Mouse (Mus musculus) megakaryocyte progenitor cell, adult 5-6 weeks (primary cell): ENCODE results near the gene Cdkn2aip. TPM values are rescaled to one million over a fixed set of nuclear protein-coding genes. Genes with fewer than 3 reads are reported as not detected.

Experiments
- ATAC-seq: replicated peaks from 2 replicates; pipeline ENCODE4 v1.8.0; 2016; ENCODE audit warnings: mild to moderate bottlenecking, moderate TSS enrichment, inconsistent platforms; ENCODE audit not compliant: poor library complexity
- total RNA-seq, 2 experiments: library from RNA; stranded (forward) in 1 of 2; stranded (reverse) in 1 of 2; fragments of 157-497, 149-512 nt in 1 of 2; fragments of 200-1000 nt in 1 of 2; gene quantifications; 2 replicates each; pipeline versions ENCODE4 v1.2.3 to v1.2.4; 2015 to 2017

Cdkn2aip gene
- total RNA-seq, 2 experiments from 2014 or later = 15.6 to 21.2 TPM

DNA sequence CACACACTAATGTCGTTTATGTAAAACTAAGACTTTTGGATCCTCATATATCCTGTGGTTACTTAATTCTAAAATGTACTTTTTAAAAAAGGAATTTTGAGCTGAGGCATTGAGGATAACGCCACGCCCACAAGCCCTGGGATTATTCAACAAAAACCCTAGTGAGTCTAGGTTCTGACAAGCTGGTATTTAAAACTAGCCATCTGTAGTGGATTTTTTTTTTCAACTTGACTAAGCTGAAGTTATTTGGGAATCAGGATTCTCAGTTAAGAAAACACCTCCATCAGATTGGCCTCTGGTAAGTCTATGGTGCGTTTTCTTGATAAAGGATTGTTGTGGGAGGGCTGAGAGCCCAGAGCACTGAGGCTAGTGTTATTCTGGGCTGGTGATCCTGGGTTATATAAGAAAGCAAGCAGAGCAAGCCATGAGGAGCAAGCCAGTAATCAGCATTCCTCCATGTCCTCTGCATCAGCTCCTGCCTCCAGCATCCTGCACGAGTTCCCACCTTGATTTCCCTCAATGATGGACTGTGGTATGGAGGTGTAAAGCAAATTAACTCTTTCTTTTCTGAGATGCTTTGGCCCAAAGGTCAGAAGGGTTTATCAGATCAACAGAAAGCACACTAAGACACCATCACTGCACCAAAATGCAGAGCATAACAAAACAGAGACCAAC lies 18.2 kb downstream of the Cdkn2aip start:
- ATAC-seq = no peak

DNA sequence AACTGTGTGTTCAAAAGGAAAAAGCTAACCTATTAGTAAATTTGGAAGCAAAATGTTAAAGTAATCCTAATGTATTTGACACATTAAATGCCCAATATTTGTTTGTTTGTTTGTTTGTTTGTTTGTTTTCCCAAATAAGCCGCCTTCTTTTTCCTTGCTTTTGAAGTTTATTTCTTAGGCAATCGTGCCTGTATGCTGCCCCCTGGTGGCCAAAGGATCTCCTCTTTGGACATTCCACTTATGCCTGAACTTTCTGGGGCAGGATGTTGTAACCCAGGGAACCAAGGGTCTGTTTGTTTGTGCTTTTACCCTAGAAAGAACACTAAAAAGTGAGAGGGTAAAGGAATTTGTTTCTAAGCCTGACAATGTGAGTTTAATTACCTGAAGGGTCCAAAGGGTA lies 20.6 kb downstream of the Cdkn2aip start:
- peak; percentile 56 for ATAC-seq

DNA sequence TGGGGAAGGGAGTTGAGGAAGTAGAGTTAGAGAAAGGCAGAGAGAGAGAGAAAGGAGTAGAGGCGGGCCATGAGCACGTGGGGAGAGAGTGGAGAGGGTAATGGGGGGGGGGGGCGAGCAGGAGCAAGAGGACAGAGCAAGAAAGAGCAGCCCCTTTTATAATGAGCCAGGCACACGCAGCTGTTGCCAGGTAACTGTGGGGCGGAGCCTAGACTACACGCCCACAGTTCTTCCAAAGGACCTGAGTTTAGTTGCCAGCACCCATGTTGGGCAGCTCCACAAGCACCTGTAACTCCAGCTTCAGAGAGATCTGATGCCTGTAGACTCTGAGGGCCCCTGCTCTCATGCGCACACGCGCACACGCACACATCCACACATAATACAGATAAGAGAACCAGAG lies 21.9 kb downstream of the Cdkn2aip start:
- no peak for ATAC-seq

DNA sequence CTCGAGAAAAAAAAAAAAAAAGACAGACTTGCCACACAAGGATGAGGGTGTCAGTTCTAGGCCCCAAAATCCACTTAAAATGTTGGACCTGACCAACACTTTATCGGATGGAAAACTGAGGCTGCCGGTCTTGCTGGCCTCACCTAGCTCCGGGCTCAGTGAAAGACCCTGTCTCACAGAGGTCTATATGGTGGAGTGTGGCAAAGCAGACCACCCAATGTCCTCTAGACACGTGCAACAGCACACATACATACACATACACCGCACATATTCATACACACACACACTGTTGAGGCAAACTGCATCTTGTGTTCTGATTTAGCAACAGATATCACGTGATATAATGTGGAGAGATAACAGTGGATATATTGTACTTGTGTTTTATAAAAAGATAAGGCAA lies 22.4 kb downstream of the Cdkn2aip start:
- ATAC-seq = no peak

DNA sequence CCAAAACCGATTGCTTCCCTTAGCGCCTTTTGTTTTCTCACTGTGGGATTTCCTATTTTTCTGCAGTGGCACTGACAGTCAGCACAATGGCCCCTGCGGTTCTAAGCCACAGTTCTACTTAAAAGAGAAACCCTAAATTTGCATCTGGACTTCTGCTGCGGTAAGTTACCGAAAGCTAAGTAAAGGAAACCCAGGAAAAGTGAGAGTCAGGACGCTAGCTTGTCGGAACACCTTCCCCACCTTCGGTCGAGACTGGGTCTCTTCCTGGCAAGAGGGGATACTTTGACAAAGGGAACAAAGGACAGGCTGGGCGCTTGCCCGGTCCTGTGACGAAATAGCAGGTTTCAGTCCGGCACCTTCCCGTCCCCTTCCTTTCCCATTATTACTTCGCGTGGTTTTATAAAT lies 23.1 kb downstream of the Cdkn2aip start:
- ATAC-seq = peak; percentile 62

DNA sequence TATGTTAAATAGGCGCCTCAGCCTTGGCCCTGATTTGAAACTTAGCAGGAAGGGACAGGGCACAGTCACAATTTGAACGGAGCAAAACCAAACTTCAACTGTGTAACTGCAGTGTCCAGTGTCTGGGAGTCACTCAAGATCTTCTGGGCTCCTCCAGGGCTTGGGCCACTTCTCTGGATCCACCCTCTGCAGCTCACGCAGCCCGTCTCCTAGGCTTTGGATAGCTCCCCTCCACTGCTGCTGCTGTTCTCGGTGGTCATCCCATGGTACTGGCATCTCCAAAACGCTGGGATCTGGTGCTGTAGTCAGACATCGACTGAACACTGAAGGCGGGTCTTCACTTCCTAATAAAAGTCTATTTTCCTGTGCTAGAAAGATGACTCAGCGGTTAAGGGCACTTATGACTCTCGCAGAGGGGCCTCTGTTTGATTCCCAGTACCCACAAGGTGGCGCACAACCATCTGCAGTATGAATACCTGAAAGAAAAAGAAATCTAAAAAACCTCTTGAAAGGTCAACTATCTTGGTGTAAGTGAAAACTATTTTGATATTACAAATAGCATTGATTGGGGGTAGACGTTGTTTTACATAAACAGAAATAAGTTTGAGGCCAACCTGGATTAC lies 23.9 kb downstream of the Cdkn2aip start:
- ATAC-seq = peak; percentile 79

DNA sequence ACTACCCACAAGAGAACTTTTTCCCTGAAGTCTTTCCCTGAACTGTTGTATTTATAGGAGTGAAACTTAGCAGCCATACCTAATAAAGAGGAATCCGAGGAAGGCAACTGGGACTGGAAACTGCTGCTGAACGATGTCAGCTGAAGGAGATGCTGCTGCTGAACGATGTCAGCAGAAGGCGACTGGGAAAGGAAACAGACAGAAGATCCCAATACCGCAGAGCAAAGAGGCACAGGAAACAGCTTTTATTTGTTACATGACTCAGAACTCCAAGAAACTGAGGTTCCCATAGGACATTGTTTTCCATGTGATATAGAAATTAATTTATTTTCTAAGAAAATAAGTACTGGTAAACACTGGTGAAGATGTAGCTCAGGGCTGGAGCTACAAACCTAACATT lies 29.3 kb downstream of the Cdkn2aip start:
- ATAC-seq = peak; percentile 27; the same call in 1 of the 2 replicates

DNA sequence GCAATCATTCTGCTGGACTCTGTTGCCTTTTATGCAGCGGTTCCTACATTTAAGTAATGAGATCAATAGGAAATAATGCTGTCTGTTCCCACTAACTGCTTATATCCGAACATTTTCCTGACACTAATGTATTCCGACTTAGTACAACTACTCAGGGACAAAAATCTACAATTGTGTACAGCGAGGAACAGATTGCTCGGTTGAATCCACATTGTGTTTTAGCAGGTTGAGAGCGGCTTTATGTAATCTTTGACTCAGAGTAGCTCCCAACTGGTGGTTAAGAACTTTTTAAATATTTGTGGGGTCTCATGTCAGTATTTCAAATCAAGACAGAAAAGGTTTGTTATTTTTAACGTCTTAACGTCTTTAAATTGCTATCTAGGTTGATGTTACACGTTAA lies 29.7 kb downstream of the Cdkn2aip start:
- ATAC-seq = no peak

DNA sequence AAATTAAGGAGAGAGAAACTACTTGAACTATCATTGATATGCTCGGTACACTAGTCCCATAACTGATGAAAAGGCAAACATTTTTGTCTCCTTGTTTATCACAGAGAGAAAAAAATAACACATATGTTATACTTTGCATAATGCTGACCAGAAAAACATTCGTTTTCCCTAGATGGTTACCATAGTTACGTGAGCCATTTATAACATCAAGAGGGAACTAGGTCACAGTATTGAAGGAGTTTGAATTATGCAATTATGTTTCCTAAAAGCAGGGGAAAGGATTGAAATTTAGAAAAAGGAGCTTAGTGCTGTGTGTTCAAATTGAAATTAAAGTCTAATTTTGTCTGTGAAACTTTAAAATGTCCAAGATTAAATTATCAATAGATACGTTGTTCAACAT lies 33.4 kb downstream of the Cdkn2aip start:
- peak; percentile 36 for ATAC-seq

DNA sequence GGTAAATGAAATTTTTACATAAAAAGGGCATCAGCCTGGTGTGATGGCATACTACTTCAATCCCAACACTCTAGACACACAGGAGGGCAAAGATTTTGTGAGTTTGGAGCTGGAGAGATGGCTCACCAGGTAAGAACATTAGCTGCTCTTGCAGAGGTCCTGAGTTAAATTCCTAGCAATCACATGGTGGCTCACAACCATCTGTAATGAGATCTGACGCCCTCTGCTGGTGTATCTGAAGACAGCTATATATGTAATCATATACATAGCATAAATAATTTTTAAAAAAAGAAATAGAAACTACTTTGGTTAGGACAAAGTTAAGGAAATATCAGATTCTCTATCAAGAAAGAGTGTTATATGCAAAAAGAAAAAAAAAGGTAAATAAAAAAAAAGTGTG lies 34.1 kb downstream of the Cdkn2aip start:
- no peak for ATAC-seq

DNA sequence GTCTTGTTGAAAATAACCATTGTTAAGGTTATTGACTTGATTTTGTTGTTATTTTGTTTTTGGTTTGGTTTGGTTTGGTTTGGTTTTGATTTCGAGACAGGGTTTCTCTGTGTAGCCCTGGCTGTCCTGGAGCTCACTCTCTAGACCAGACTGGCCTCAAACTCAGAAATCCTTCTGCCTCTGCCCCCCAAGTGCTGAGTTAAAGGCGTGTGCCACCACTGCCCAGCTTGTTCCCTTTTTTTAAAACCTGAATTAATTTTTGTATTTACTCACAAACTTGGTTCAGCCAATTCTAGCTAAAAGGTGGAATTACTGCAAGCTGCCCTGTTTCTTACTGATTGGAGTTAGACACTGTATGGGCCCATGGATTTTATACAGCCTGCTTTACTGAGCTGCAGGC lies 37.1 kb downstream of the Cdkn2aip start:
- ATAC-seq = no peak

DNA sequence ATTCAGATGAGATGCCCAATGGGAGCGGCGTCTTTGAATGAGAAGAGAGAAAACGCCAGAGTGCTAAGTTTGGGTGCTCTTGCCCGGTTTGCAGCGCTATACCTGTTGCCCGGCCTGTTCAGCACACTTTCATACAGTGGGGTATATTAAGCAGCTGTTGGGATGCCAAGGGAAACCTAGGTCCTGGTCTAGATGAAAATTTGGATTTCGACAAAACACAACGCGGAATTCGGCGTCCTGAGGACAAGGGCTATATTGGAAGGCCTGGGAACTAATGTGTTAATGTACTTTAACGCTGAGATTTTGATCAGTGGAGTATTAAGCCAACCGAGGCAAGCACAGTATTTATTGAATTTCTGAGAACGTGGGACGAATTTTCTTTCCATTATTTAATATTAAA lies 37.5 kb downstream of the Cdkn2aip start:
- no peak for ATAC-seq

DNA sequence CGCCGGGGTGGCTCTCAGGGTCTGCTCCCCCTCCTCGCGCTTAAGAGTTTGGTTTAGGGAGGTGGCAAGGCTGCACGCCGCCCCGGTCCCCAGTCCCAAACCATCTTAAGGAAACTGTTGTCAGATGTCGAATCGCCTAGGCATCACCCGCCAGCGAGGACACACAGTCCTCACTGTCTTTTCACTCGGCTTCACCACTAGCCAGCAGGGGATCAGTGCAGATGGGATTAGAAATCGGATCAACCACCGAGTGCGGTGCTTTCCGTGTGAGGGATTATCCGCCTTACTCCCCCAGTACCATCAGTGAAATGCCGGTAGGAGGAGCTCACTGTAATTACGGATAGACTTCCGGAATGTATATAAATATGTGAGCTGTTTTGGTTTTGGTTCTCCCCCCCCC lies 37.9 kb downstream of the Cdkn2aip start:
- ATAC-seq = peak; percentile 15

DNA sequence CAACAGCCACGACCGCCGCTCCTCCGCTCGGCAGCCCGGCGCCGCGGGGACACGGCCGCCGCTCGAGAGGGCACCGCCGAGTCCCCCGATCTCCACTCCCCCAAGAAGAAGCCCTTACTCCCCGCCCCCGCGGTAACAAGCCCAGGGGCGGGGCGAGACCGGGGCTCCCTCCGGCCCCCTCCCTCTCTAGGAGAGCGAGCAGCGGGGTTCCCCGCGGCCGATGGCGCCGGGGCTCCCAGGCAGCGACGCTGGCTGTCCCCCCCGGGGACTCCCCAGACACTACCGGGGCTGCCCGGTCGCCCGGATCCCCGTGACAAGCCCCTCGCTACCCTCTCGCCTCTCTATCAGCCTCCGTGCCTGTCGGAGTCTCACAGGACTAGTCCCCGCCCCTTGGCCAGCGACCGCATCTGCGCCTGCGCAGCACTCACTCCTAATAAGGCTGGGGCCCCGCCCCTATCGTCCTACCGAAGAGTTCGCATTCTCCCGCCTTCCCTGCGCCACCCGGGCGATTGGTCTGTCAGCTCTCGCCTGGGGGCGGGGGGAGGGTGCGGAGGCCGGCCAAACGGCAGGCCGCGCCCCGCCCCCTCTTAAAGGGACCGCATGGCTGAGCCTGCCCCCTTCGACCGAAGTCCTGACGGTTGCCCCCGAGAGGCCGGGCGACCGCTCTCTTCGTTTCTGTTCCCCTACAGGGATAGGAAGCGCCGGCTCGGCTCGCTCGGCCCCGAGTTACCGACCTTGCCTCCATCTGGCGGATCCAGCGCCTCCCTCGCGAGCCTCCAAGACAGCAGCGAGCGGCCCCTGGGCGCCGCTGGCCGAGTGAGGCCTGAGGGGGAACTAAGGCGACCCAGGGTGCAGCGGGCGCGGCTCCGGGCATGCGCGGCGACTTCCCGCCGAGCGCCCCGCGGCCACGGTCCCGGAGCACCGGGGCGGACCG lies 38.7 kb downstream of the Cdkn2aip start, which contains the start of gene Ing2:
TSS of gene Ing2 (minus strand) at position 780 of the 934 bp plus-strand sequence.
- peak; percentile 70 for ATAC-seq

DNA sequence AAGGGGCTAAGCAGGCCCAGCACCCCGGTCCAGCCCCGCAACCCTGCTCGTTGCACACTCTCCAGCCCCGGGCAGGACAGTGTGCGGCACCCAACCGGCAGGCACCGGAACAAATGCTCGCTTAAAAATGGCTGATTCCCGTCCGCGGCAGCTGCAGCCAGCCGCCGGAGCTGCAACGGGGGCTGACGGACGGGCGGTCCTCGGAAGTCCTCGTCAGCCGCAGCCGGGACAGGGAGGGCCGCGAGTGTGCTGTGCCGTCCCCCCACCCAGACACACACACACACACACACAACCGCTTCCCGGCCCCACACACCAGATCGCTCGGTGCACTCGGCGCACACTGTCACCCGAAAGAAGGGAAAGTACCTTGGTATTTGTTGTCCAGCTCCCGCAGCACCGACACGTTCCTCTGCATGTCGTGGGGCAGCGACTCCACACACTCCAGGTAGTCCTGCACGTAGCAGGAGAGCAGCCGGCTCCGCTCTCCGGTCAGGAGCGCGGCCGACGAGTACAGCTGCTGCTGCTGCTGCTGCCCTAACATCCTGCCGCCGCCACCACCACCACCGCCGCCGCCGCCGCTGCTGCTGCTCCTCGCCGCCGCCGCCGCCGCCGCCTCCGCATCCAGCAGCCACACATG lies 39.5 kb downstream of the Cdkn2aip start:
- ATAC-seq = no peak

DNA sequence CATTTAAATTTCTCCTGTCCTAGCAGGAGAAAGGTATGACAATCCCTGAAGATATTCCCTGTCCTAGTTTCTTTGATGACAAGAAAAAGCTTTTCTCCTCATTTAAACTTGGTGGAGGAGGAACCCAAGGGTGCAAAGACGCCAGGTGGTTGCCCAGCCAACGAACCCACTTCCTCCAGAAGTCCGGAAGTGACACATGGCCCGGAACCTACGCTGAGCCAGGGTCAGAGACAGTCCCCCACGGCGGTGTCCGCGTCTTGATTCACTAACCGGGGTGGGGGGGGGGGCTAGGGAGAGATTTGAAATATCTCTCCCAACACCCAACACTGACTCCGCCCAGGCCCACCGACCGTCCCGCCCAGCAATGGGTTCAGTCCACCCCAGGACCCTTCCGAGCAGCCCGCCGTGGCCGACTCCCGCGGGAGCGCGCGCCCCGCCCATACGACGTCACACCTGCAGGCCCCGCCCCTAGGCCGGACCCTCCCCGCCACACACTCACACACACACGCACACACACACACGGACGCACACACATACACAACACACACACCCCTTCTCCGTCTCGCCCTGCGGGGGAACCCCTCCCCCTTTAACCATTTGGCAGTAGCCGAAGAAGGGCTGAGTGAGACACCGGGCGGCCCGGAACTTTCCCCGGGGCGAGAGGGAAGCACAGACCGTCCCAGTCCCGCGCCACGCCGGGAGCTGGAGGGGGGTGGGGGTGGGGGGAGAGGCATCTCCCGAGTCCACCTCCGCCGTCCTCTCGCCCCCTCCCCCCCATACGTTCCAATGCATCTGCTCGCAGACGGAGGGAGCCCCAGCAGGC lies 40.2 kb downstream of the Cdkn2aip start:
- ATAC-seq = peak; percentile 56

DNA sequence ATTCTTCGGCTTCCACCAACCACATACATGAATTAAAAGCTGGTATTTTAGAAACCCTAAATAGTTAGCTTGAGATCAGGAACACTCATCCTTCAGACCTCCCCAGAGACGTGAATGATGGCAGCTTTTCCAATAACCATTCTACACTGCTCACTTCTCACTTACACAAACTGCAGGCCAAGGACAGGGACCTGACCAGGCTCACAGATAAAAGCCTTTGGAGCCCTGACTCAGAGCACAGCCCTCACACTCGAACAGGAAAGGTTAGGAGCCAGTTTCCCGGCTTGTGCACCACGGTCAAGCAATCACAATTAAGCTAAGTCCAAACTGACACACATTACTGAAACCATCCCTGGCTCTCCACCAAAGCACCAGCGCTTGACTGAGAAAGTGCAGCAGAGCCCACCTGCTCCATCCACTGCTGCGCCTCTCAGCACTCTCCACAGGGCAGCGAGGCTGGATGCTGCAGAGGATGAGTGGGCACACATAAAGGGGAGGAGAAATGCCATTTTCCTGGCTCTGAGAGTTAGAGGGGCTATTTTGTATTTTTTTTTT lies 49.4 kb downstream of the Cdkn2aip start:
- ATAC-seq = no peak

DNA sequence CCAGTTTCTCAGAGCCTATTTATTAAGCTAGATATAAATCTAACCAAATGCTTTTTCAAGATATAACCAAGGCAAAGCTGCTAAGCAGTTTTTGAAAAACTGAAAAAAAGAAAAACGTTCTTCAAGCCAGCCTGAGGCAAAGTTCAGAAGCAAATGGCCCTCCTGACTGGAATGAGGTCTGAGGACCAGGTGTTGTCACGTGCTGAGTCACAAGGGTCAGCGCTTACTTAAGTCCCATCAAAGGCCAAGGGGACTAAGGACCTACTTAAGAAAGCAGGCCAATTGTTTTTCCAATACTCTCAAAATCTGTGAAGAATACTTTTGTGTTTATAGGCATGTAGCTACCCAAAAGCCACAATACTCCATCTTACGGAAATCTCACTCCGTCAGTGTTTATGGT lies 50.5 kb downstream of the Cdkn2aip start:
- no peak for ATAC-seq

DNA sequence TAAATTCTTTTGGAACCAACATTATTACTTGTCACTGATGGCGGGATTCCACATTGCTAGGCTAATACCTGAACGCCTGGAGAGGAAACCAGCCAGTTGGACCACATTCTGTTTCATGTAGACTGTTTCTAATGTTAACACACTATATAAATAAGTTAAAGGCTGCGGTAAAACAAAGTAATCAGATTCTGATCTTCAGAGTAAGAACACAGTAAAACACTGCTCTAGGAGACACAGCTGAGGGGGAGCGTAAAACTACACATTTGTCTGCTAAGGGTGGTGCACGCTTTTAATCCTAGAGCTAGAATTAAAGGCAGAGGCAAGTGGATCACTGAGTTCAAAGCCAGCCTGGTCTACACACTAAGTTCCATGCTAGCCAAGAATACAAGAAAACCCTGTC lies 51.0 kb downstream of the Cdkn2aip start:
- no peak for ATAC-seq

DNA sequence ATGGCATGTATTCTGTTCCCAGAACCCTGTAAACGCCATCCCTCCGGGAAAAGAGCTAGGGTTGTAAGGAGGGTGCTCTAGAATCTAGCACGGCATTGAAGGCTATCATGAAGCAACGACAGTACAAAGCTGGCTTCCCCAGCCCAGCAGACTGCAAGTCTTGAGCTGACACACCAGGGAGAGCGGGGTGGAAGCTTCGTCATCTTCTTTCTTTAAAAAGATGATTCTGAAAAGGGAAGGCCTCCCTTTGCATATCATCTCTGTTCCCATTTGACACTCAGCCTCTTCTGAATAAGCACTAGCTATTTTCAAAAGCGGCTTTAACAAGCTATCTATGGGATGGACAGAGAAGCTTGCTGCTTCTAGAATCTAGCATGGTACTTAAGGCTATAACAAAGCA lies 53.3 kb downstream of the Cdkn2aip start:
- ATAC-seq = no peak
